Mouse (Mus musculus): ENCODE measurements around the gene Fbxo22.
"Not testable (repeated sequence)": the region's sequence is repeated elsewhere in the genome, so short reads cannot be mapped to it uniquely, and the experiment has no call there.

DNA sequence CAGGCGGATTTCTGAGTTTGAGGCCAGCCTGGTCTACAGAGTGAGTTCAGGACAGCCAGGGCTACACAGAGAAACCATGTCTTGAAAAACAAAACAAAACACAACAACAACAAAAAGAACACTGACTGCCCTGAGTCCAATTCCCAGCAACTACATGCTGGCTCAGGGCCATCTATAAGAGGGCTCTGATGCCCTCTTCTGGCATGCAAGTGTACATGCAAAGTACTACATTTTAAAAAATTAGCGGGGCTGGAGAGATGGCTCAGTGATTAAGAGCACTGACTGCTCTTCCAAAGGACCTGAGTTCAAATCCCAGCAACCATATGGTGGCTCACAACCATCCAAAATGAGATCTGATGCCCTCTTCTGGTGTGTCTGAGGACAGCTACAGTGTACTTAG, 43.4 kb downstream of the Fbxo22 start:
- TF ChIP-seq EP300 (IDR thresholded peaks at IDR 0.05; ENCODE audit: low read depth in 1 of 2, low read length in 2 of 2); BHLHE40 (IDR thresholded peaks at IDR 0.05; ENCODE audit: borderline replicate concordance, low read depth, low read length); POLR2A (IDR thresholded peaks at IDR 0.05; ENCODE audit: control insufficient read depth in 1 of 2, insufficient read depth in 1 of 2, low read depth in 1 of 2, low read length in 2 of 2, poor library complexity in 1 of 2); HCFC1 (IDR thresholded peaks at IDR 0.05; ENCODE audit: low read depth, low read length); TCF12 (IDR thresholded peaks at IDR 0.05; ENCODE audit: low read depth, low read length); POLR2AphosphoS2 (IDR thresholded peaks at IDR 0.05; ENCODE audit: low read length); E2F4 (IDR thresholded peaks at IDR 0.05; ENCODE audit: borderline replicate concordance, low read depth, low read length); MAX (IDR thresholded peaks at IDR 0.05; ENCODE audit: low read length): not testable (repeated sequence)
- peak; percentile 31 to 64 (median 49); a peak in 4 of 6 replicates for TF ChIP-seq CTCF (IDR thresholded peaks at IDR 0.05 in 2 of 3, conservative IDR thresholded peaks at IDR 0.05 in 1 of 3; ENCODE audit: control insufficient read depth in 1 of 3, insufficient read depth in 1 of 3, low read depth in 2 of 3, low read length in 3 of 3, poor library complexity in 1 of 3, severe bottlenecking in 1 of 3)

All from MEL (cell line).